Mouse (Mus musculus) MEL (cell line): ENCODE measurements around the gene Erich4. TPM values are rescaled to one million over a fixed set of nuclear protein-coding genes. Genes with fewer than 3 reads are reported as not detected.

Experiments
- DNase-seq: peaks from one replicate; pipeline ENCODE4 v3.0.0; 2011; ENCODE audit warnings: low read depth, low spot score
- H3K27ac ChIP-seq: 2 replicates; pipeline ENCODE4 v1.5.1; 2012; ENCODE audit warnings: low read depth, mild to moderate bottlenecking, control low read depth, low read length, moderate library complexity; ENCODE audit not compliant: control insufficient read depth
- H3K27me3 ChIP-seq, 2 experiments: fragments of 150-350 bp in 1 of 2; sonication (generic) in 1 of 2; 2 replicates each; pipeline ENCODE4 v1.6.1; 2012; ENCODE audit warnings: low read length in 2 of 2, mild to moderate bottlenecking in 2 of 2, improper control_type of control experiment in 1 of 2, moderate library complexity in 1 of 2; ENCODE audit not compliant: insufficient read depth in 2 of 2, control insufficient read depth in 1 of 2
- H3K36me3 ChIP-seq, 2 experiments: 2 replicates each; pipeline ENCODE4 v1.6.1; 2012 to 2014; ENCODE audit warnings: low read length in 2 of 2, improper control_type of control experiment in 1 of 2, inconsistent platforms in 1 of 2, mild to moderate bottlenecking in 1 of 2; ENCODE audit not compliant: insufficient read depth in 2 of 2, control insufficient read depth in 1 of 2
- H3K4me1 ChIP-seq, 2 experiments: fragments of 150-350 bp in 1 of 2; sonication (generic) in 1 of 2; 2 replicates each; pipeline ENCODE4 v1.6.1; 2012; ENCODE audit warnings: low read length in 2 of 2, improper control_type of control experiment in 1 of 2, mild to moderate bottlenecking in 1 of 2; ENCODE audit not compliant: insufficient read depth in 2 of 2, control insufficient read depth in 1 of 2
- H3K4me3 ChIP-seq, 2 experiments: fragments of 150-350 bp in 1 of 2; sonication (generic) in 1 of 2; 2 replicates each; pipeline ENCODE4 v1.5.1; 2012; ENCODE audit warnings: low read depth in 2 of 2, low read length in 2 of 2, mild to moderate bottlenecking in 2 of 2, moderate library complexity in 2 of 2, control low read depth in 1 of 2, improper control_type of control experiment in 1 of 2; ENCODE audit not compliant: control insufficient read depth in 1 of 2, insufficient read depth in 1 of 2
- H3K79me2 ChIP-seq: 2 replicates; pipeline ENCODE4 v1.6.1; 2012; ENCODE audit warnings: mild to moderate bottlenecking, low read length, moderate library complexity; ENCODE audit not compliant: control insufficient read depth, poor library complexity, insufficient read depth
- H3K9ac ChIP-seq: 2 replicates; pipeline ENCODE4 v1.6.1; 2012; ENCODE audit warnings: low read depth, mild to moderate bottlenecking, control low read depth, low read length, moderate library complexity; ENCODE audit not compliant: control insufficient read depth, poor library complexity, severe bottlenecking
- H3K9me3 ChIP-seq: fragments of 150-350 bp; sonication (generic); replicated peaks from 2 replicates; pipeline ENCODE4 v1.6.1; 2012; ENCODE audit warnings: mild to moderate bottlenecking, low read length, improper control_type of control experiment, moderate library complexity; ENCODE audit not compliant: insufficient read depth
- BHLHE40 ChIP-seq: IDR thresholded peaks from 2 replicates; pipeline ENCODE4 v1.6.1; 2012; ENCODE audit warnings: low read depth, mild to moderate bottlenecking, inconsistent platforms, low read length, improper control_type of control experiment, borderline replicate concordance
- CHD1 ChIP-seq: IDR thresholded peaks from 2 replicates; pipeline ENCODE4 v1.6.1; 2012; ENCODE audit warnings: low read depth, mild to moderate bottlenecking, inconsistent platforms, low read length, improper control_type of control experiment
- CHD2 ChIP-seq: IDR thresholded peaks from 2 replicates; pipeline ENCODE4 v1.6.1; 2011; ENCODE audit warnings: low read length, improper control_type of control experiment
- CTCF ChIP-seq, 3 experiments: IDR thresholded peaks in 2 of 3; conservative IDR thresholded peaks in 1 of 3; 2 replicates each; pipeline ENCODE4 v1.5.1; 2011 to 2012; ENCODE audit warnings: low read length in 3 of 3, low read depth in 2 of 3, mild to moderate bottlenecking in 2 of 3, improper control_type of control experiment in 1 of 3, inconsistent platforms in 1 of 3, mixed read lengths in 1 of 3, moderate library complexity in 1 of 3; ENCODE audit not compliant: control insufficient read depth in 1 of 3, insufficient read depth in 1 of 3, poor library complexity in 1 of 3, severe bottlenecking in 1 of 3
- E2F4 ChIP-seq: IDR thresholded peaks from 2 replicates; pipeline ENCODE4 v1.6.1; 2011; ENCODE audit warnings: low read depth, low read length, improper control_type of control experiment, borderline replicate concordance
- EP300 ChIP-seq, 2 experiments: IDR thresholded peaks; 2 replicates each; pipeline ENCODE4 v1.6.1; 2011; ENCODE audit warnings: improper control_type of control experiment in 2 of 2, low read length in 2 of 2, low read depth in 1 of 2, mild to moderate bottlenecking in 1 of 2
- ETS1 ChIP-seq: IDR thresholded peaks from 2 replicates; pipeline ENCODE4 v1.6.1; 2012; ENCODE audit warnings: low read depth, mild to moderate bottlenecking, inconsistent platforms, low read length, improper control_type of control experiment, moderate library complexity
- JUND ChIP-seq: IDR thresholded peaks from 2 replicates; pipeline ENCODE4 v1.6.1; 2011; ENCODE audit warnings: low read depth, mild to moderate bottlenecking, improper control_type of control experiment, low read length
- KAT2A ChIP-seq: conservative IDR thresholded peaks from 2 replicates; pipeline ENCODE4 v1.6.1; 2012; ENCODE audit warnings: low read depth, low read length, improper control_type of control experiment, inconsistent platforms
- MAFK ChIP-seq: IDR thresholded peaks from 2 replicates; pipeline ENCODE4 v1.6.1; 2011; ENCODE audit warnings: low read depth, mild to moderate bottlenecking, low read length, improper control_type of control experiment, borderline replicate concordance
- MAX ChIP-seq: IDR thresholded peaks from 2 replicates; pipeline ENCODE4 v1.6.1; 2011; ENCODE audit warnings: low read length, improper control_type of control experiment
- MAZ ChIP-seq: IDR thresholded peaks from 2 replicates; pipeline ENCODE4 v1.6.1; 2012; ENCODE audit warnings: low read depth, mild to moderate bottlenecking, inconsistent platforms, low read length, improper control_type of control experiment
- MYB ChIP-seq: IDR thresholded peaks from 2 replicates; pipeline ENCODE4 v1.6.1; 2011; ENCODE audit warnings: mild to moderate bottlenecking, low read depth, low read length, improper control_type of control experiment
- NELFE ChIP-seq: IDR thresholded peaks from 2 replicates; pipeline ENCODE4 v1.6.1; 2011; ENCODE audit warnings: low read depth, low read length, improper control_type of control experiment
- NRF1 ChIP-seq: IDR thresholded peaks from 2 replicates; pipeline ENCODE4 v1.6.1; 2014; ENCODE audit warnings: low read depth, mild to moderate bottlenecking, inconsistent platforms, low read length, improper control_type of control experiment, moderate library complexity; ENCODE audit not compliant: poor library complexity, insufficient read depth, severe bottlenecking
- POLR2A ChIP-seq, 2 experiments: IDR thresholded peaks; 2 replicates each; pipeline ENCODE4 v1.6.1; 2011 to 2012; ENCODE audit warnings: low read length in 2 of 2, mild to moderate bottlenecking in 2 of 2, control low read depth in 1 of 2, improper control_type of control experiment in 1 of 2, low read depth in 1 of 2, moderate library complexity in 1 of 2; ENCODE audit not compliant: control insufficient read depth in 1 of 2, insufficient read depth in 1 of 2, poor library complexity in 1 of 2
- RAD21 ChIP-seq: IDR thresholded peaks from 2 replicates; pipeline ENCODE4 v1.6.1; 2011; ENCODE audit warnings: mild to moderate bottlenecking, low read depth, low read length, improper control_type of control experiment
- RCOR1 ChIP-seq: IDR thresholded peaks from 2 replicates; pipeline ENCODE4 v1.6.1; 2012; ENCODE audit warnings: low read depth, mild to moderate bottlenecking, inconsistent platforms, low read length, improper control_type of control experiment
- TAL1 ChIP-seq: IDR thresholded peaks from 2 replicates; pipeline ENCODE4 v1.6.1; 2012; ENCODE audit warnings: mild to moderate bottlenecking, inconsistent platforms, low read length, moderate library complexity, mixed read lengths
- TBP ChIP-seq: IDR thresholded peaks from 2 replicates; pipeline ENCODE4 v1.8.0; 2011; ENCODE audit warnings: low read depth, low read length, improper control_type of control experiment
- UBTF ChIP-seq: IDR thresholded peaks from 2 replicates; pipeline ENCODE4 v1.6.1; 2012; ENCODE audit warnings: low read depth, mild to moderate bottlenecking, inconsistent platforms, low read length, improper control_type of control experiment, moderate library complexity, borderline replicate concordance; ENCODE audit not compliant: insufficient read depth
- ZMIZ1 ChIP-seq: IDR thresholded peaks from 2 replicates; pipeline ENCODE4 v1.6.1; 2012; ENCODE audit warnings: low read depth, mild to moderate bottlenecking, inconsistent platforms, low read length, improper control_type of control experiment, moderate library complexity
- polyA plus RNA-seq, 2 experiments: library from polyadenylated mRNA; stranded (reverse) in 1 of 2; unstranded in 1 of 2; fragments of >175 nt in 1 of 2; fragments of >200 nt in 1 of 2; gene quantifications; 2 replicates each; pipeline versions ENCODE4 v1.2.1 to v1.2.4; 2012; ENCODE audit warnings: low replicate concordance in 2 of 2, low read depth in 1 of 2; ENCODE audit not compliant: insufficient read length in 2 of 2, insufficient read depth in 1 of 2, missing spikeins in 1 of 2
- total RNA-seq: library from RNA; depleted of rRNA; stranded (reverse); fragments of 300-350 nt; gene quantifications from 2 replicates; pipeline ENCODE4 v1.2.3, GENCODE M21; 2012

The Erich4 gene
- total and polyA plus RNA-seq, 3 experiments, result not detected

GRCm38 (mm10) chr7:25617376-25618160, 1.9 kb upstream of the Erich4 start:
- Histone ChIP-seq H3K27me3 (no peaks in the 10 kb centered on the region), H3K27ac (no peak overlapping the region), H3K9me3 (no peaks in the 10 kb centered on the region), H3K4me3 (no peak overlapping the region)
- TF ChIP-seq UBTF (no peak), EP300 (IDR thresholded peaks at IDR 0.05; ENCODE audit: low read depth in 1 of 2, low read length in 2 of 2) (no peak), NELFE (no peak), POLR2A (IDR thresholded peaks at IDR 0.05; ENCODE audit: control insufficient read depth in 1 of 2, insufficient read depth in 1 of 2, low read depth in 1 of 2, low read length in 2 of 2, poor library complexity in 1 of 2) (no peak), ZMIZ1 (no peak), BHLHE40 (no peak), CHD2 (no peak), JUND (no peak)
- TF ChIP-seq, all 39 proteins: peak for 0
- Histone ChIP-seq H3K4me1 (peaks cover 2 to 20% of the 10 kb centered on the region in 2 experiments; a peak in 3 of 4 replicates), H3K79me2 (no peaks in the 10 kb centered on the region; the same call in 1 of the 2 replicates), H3K36me3 (peaks cover 0 to 4% of the 10 kb centered on the region in 2 experiments; a peak in 2 of 4 replicates), H3K9ac (no peak overlapping the region)
- DNase-seq, result no peak

GRCm38 (mm10) chr7:25614831-25615705, 624 bp downstream of the Erich4 start:
- peaks cover 2 to 17% of the 10 kb centered on the region in 2 experiments; a peak in 3 of 4 replicates for H3K4me1 ChIP-seq
- H3K9ac ChIP-seq, result no peak overlapping the region
- H3K9me3 ChIP-seq, result no peaks in the 10 kb centered on the region
- no peak overlapping the region for H3K4me3 ChIP-seq
- H3K36me3 ChIP-seq, result peaks cover 0 to 4% of the 10 kb centered on the region in 2 experiments; a peak in 2 of 4 replicates
- DNase-seq, result no peak
- H3K27me3 ChIP-seq, result no peaks in the 10 kb centered on the region
- H3K79me2 ChIP-seq, result no peaks in the 10 kb centered on the region; the same call in 1 of the 2 replicates
- TF ChIP-seq NRF1, result no peak
- no peak for TF ChIP-seq TBP
- no peak for TF ChIP-seq ETS1
- TF ChIP-seq MAX, result no peak
- TF ChIP-seq E2F4, result no peak
- no peak for TF ChIP-seq MAFK
- TF ChIP-seq JUND, result no peak
- no peak for TF ChIP-seq MYB
- no peak for TF ChIP-seq POLR2A (IDR thresholded peaks at IDR 0.05; ENCODE audit: control insufficient read depth in 1 of 2, insufficient read depth in 1 of 2, low read depth in 1 of 2, low read length in 2 of 2, poor library complexity in 1 of 2)
- no peak for TF ChIP-seq RAD21
- no peak for TF ChIP-seq TAL1
- TF ChIP-seq KAT2A, result no peak
- TF ChIP-seq RCOR1, result no peak
- no peak for TF ChIP-seq CHD2
- TF ChIP-seq MAZ, result no peak
- TF ChIP-seq CHD1, result no peak
- no peak for TF ChIP-seq CTCF (IDR thresholded peaks at IDR 0.05 in 2 of 3, conservative IDR thresholded peaks at IDR 0.05 in 1 of 3; ENCODE audit: control insufficient read depth in 1 of 3, insufficient read depth in 1 of 3, low read depth in 2 of 3, low read length in 3 of 3, poor library complexity in 1 of 3, severe bottlenecking in 1 of 3)
- H3K27ac ChIP-seq, result no peak overlapping the region
